Mouse (Mus musculus) heart, adult 2 months (tissue): Measurements from ENCODE around the gene Dthd1.

Experiments used
- CTCF ChIP-seq: fragments of 200-600 bp; IDR thresholded peaks from 2 replicates; pipeline ENCODE4 v1.8.1; 2022; ENCODE audit warnings: antibody characterized with exemption, mild to moderate bottlenecking, moderate library complexity
- POLR2A ChIP-seq: fragments of 200-500 bp; IDR thresholded peaks from 2 replicates; pipeline ENCODE4 v1.6.1; 2011; ENCODE audit warnings: mild to moderate bottlenecking, low read depth, low read length, control low read depth; ENCODE audit not compliant: insufficient read depth

- TF ChIP-seq POLR2A (no peak), CTCF (no peak)
Observed at GRCm38 (mm10) chr5:62813402-62814071, at the start of gene Dthd1.
